26 mouse cellular contexts compared by ENCODE assay signal in genomic region chr6:119039815-119040214, GRCm38 (mm10).
DNase-seq lines count a peak whose midpoint lies in the region; ATAC-seq lines count a peak whose summit lies in the region.
"Had no signal": no experiment of that assay in that cellular context is flagged by ENCODE, and none has a peak within 500 bp of the region (broad histone marks: within the 10 kb centered on the region; RNA-seq: fewer than 3 reads in every experiment).

No protein-coding gene starts in this region.

- intact Hi-C loops in heart, postnatal 36 days (cut with DNase I), result no loop called here

- peak; percentile 53 for DNase-seq in cerebellum, adult 9-11 months
- DNase-seq in cerebellum, adult 8-10 months, result no peak
- no peak for DNase-seq in midbrain, embryonic 10.5 days (ENCODE audit: low spot score)
- DNase-seq in heart, postnatal 36 days, result no peak
- DNase-seq: adrenal gland, postnatal 10 days; adrenal gland, postnatal 36 days; B cell, adult 2 months; cerebellum, adult 11-12 months; embryo, embryonic 11 days; forebrain, postnatal 0 days; gastrocnemius, adult 2 months; gastrocnemius, postnatal 14 days; heart, adult 11 months had no signal

- peaks cover 29% of the 10 kb centered on the region for H3K27me3 ChIP-seq in megakaryocyte, embryonic 14.5 days (replicated peaks)
- H3K27me3 ChIP-seq in midbrain, embryonic 16.5 days (ENCODE audit: control insufficient read depth, insufficient read depth, low read depth, low read length), result no peaks in the 10 kb centered on the region
- H3K27me3 ChIP-seq in midbrain, embryonic 10.5 days (ENCODE audit: low read depth, poor library complexity, severe bottlenecking), result no peaks in the 10 kb centered on the region
- H3K27me3 ChIP-seq: embryonic facial prominence, embryonic 13.5 days; forebrain, embryonic 12.5 days; hindbrain, embryonic 13.5 days; Patski had no signal

- no peaks in the 10 kb centered on the region; the same call in 1 of the 2 replicates for H3K4me1 ChIP-seq in megakaryocyte, embryonic 14.5 days
- peaks cover 15% of the 10 kb centered on the region for H3K4me1 ChIP-seq in midbrain, embryonic 16.5 days (ENCODE audit: control insufficient read depth, insufficient read depth, low read length)
- peaks cover 9% of the 10 kb centered on the region for H3K4me1 ChIP-seq in midbrain, embryonic 10.5 days

- H3K4me2 ChIP-seq in midbrain, embryonic 16.5 days (ENCODE audit: low read length), result no peak overlapping the region
- H3K4me2 ChIP-seq: embryonic facial prominence, embryonic 13.5 days; forebrain, embryonic 12.5 days; heart, embryonic 11.5 days; hindbrain, embryonic 13.5 days had no signal

- H3K4me3 ChIP-seq in megakaryocyte, embryonic 14.5 days (replicated peaks), result peak overlapping the region; percentile 29
- H3K4me3 ChIP-seq in midbrain, embryonic 16.5 days (ENCODE audit: low read depth, low read length), result no peak overlapping the region
- no peak overlapping the region for H3K4me3 ChIP-seq in midbrain, embryonic 10.5 days
- H3K4me3 ChIP-seq: embryonic facial prominence, embryonic 10.5 days; embryonic facial prominence, embryonic 13.5 days; erythroblast, embryonic 14.5 days; forebrain, embryonic 12.5 days; gastrocnemius, adult 2 months; hindbrain, embryonic 10.5 days; hindbrain, embryonic 13.5 days had no signal

- whole genome bisulfite sequencing in midbrain, embryonic 16.5 days, result 51% methylated on average over 7 of the region's 7 CpGs
- WGBS in midbrain, embryonic 10.5 days, result 70% methylated on average over 7 of the region's 7 CpGs

- H3K9me3 ChIP-seq in megakaryocyte, embryonic 14.5 days, result no peaks in the 10 kb centered on the region
- no peaks in the 10 kb centered on the region for H3K9me3 ChIP-seq in midbrain, embryonic 16.5 days (replicated peaks; ENCODE audit: control insufficient read depth, low read length, poor library complexity, severe bottlenecking)
- no peaks in the 10 kb centered on the region for H3K9me3 ChIP-seq in midbrain, embryonic 10.5 days (replicated peaks)
- H3K9me3 ChIP-seq: forebrain, embryonic 12.5 days; hindbrain, embryonic 13.5 days had no signal

- no peaks in the 10 kb centered on the region for H3K36me3 ChIP-seq in megakaryocyte, embryonic 14.5 days (replicated peaks; ENCODE audit: low read length)
- H3K36me3 ChIP-seq in midbrain, embryonic 16.5 days (ENCODE audit: control insufficient read depth, insufficient read depth, low read length), result no peaks in the 10 kb centered on the region
- no peaks in the 10 kb centered on the region for H3K36me3 ChIP-seq in midbrain, embryonic 10.5 days
- H3K36me3 ChIP-seq: forebrain, embryonic 12.5 days; G1E; hindbrain, embryonic 10.5 days; hindbrain, embryonic 13.5 days had no signal

- ATAC-seq in megakaryocyte, adult 5-6 weeks (ENCODE audit: poor library complexity, severe bottlenecking), result no peak
- ATAC-seq in midbrain, embryonic 16.5 days, result 0 out of 2 replicates have a peak, but pooled peaks have one; percentile 26
- ATAC-seq: forebrain, postnatal 0 days; hindbrain, embryonic 16.5 days; Patski had no signal

- H3K27ac ChIP-seq in midbrain, embryonic 16.5 days (ENCODE audit: low read length), result no peak overlapping the region
- H3K27ac ChIP-seq in midbrain, embryonic 10.5 days (replicated peaks), result no peak overlapping the region
- H3K27ac ChIP-seq: embryonic facial prominence, embryonic 10.5 days; embryonic facial prominence, embryonic 13.5 days; forebrain, embryonic 12.5 days; gastrocnemius, adult 2 months; hindbrain, embryonic 10.5 days; hindbrain, embryonic 13.5 days had no signal

- H3K9ac ChIP-seq in midbrain, embryonic 16.5 days (ENCODE audit: low read depth, low read length), result no peak overlapping the region
- H3K9ac ChIP-seq: embryonic facial prominence, embryonic 13.5 days; forebrain, embryonic 12.5 days; forebrain, postnatal 0 days; hindbrain, embryonic 13.5 days had no signal
